Mouse (Mus musculus) spleen, postnatal 10 days (tissue): ENCODE measurements around the gene Fam102b.
A peak's percentile ranks its signal among the peaks of the same experiment; 100 is the strongest.

Experiments used
- DNase-seq, 2 experiments: peaks; one replicate each; pipeline ENCODE4 v3.0.0; 2021 to 2022; ENCODE audit warnings: low spot score in 2 of 2

Fam102b gene

DNA sequence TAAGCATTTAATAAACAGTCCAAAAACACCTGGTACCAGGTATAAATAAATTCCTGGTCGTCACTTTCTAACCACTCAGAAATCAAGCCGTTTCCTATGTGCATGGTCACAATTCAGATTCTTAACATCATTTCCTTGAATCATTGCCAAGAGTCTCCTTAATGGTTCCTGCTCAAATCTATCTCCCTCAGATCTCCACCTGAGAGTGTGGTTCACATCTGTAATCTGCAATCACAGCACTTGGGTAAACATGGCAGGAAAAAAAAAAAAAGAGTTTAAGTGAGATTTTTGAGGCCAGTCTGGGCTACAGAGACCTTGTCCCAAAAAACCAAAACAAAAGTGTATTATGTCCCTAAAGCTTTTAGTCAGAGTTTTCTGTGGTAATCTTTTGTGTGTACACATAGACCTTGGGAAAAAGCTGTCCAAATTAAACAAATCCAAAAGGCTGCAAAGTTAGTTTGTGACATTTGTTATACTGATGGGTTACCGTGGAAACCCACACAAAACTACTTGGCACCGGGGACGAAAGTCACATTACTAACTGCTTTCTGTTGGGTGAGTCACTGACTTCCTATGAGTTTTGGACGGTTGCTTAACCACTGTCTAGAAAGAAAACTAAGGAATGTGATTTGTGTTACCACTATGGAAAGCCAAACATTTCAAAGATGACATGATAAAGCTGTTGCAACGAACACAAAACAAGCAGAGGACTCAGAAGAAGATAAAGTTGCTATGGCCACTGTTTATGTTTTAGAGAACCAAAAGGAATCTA is 16.7 kb downstream of the Fam102b start:
- DNase-seq: no peak

DNA sequence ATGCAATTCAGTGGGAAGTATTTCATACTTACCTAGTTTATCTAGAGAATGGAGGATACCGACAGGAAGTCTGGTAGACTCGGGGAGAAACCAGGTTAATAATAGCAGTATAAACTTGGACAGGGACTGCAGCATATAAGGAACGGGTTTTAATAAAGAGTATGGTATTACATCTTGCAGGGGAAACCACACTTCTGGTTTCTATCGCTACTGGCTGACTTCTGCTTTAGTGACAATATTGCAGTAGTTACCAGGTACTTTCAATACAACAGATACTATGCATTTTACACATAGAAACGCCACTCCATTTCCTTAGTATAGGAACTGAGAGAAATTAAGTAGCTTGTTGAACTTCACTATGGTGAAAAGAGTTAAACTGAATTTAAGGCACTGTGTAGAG is 19.2 kb downstream of the Fam102b start:
- DNase-seq: no peak

DNA sequence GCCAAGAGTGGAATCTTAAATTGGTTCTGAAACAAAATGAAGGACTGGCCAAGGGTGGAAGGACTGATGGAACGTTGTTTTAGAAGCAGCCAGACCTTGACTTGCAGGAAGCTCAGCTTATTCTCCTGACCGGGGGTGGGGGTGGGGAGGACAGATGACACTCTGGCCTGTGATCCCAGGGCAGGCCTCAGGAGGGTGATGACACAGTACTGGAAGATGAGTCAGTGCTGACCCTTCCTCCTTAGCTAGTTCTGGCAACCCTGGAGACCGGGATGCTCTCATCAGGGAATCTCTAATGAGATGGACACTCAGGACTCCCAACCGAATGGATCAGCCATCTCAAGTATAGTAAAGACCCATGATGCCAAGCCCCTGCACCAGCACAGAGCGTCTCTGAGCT is 21.6 kb downstream of the Fam102b start:
- DNase-seq: no peak

DNA sequence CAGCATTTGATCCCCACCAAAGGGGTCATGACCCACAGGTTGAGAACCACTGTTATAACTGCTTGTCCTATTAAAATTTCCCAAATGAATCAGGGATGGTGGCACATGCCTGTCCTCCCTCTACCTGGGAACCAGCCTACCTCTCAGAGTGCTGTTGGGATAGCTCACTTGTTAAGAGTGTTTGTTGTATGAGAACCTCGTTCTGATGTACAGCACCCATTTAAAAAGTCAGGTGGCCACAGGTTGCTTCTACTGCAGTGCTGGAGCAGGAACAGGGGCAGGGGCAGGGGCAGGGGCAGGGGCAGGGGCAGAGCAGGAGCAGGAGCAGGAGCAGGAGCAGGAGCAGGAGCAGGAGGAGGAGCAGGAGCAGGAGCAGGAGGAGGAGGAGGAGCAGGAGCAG is 28.2 kb downstream of the Fam102b start:
- no peak for DNase-seq

DNA sequence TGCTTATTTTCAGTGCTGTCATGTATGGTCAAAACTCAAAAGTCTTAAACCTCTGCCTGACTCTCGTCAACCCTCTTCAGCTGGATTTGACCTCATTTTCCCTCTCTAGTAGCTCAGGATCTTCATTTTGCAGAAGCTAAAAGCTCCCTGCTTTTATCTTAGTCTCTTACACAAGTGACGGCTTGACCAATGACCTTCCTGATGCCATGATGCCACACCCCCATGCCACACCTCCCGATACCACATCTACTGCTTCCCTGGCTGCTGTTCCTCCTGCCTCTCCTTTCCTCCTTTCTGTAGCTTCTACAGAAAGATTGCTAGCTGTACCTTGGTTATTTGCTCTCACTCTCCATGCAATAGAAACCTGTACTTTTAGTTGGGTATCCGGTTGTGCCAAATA is 29.6 kb downstream of the Fam102b start:
- peak in 1 of 2 experiments; percentile 22 for DNase-seq

DNA sequence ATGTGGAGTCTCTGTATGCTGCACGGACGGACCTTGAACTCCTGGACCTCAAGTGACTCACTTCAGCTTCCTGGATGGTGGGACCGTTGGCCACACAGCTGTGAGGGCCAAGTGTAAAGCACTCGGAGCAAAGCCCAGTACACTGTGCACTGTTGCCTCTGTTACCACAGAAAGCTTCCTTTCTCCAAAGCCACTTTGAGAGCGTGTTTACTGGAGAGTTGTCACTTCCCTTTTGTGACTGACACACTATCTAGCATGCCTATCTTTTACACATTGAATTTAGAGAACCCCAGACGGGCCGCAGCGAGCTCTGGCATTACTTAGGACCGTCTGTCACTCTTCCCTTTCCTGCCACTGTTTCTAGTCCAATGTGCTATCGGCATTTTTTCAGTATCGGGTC is 30.1 kb downstream of the Fam102b start:
- no peak for DNase-seq

DNA sequence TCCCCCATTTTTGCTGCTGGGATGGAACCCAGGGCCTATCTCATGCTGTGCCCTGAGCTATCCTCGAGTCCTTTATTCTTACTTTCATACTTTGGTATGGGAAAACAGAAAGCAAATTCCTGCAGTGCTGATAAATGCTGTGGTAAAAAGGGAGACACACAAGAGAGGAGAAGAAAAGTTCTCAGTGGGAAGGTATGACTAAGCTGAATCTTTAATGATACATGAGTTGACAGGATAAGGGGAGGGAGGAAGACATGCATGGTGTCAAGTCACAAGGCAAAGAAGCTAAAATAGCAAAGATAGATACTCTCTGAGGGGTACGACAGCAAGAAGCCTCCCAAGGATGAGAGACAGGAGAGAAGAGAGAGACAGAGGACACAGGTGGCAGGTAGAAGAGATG is 32.0 kb downstream of the Fam102b start:
- DNase-seq: no peak

DNA sequence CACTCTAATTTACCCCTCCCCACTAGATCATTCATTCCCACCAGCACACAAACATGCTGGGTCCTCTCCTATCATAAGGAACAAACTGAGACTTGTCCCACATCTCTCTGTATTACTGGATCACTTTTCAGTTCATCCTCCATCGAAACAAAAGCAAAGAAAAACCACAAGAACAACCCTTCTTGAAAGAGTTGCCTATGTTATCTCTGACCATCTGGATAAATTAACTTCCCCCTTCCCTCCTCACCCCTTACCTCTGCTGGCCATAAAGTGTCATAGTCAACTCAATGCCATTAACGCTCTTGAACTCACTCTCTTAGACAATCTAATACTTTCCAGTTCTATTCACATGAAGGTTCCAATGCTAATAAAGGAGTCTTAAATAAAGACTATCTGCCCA is 32.9 kb downstream of the Fam102b start:
- no peak for DNase-seq

DNA sequence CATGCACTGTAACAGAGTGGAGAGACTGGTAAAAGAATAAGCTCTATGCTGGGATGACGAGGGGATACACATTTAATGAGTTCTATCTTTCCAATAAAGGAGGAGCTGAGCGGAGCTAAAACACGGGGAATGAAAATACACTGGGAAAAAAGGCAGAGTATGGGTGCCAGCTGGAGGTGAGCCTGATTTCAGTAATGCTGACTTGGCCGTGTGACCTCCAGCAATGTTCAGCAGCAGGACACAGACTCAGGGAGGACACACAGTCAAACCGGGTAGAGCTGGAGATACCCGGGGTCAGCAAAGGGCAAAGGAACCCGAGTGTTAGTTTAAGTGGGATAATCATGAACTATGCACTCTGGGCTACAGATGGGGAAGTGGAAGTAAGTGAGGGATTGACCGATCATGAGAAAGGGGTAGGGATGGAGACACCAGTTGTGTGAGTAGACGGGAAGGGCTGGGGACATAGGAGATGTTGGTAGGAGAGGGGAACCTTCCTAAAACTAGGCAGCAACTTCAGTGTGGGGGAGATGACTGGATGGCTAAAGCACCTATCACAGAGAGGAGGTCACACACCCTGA is 37.3 kb downstream of the Fam102b start:
- DNase-seq: no peak

DNA sequence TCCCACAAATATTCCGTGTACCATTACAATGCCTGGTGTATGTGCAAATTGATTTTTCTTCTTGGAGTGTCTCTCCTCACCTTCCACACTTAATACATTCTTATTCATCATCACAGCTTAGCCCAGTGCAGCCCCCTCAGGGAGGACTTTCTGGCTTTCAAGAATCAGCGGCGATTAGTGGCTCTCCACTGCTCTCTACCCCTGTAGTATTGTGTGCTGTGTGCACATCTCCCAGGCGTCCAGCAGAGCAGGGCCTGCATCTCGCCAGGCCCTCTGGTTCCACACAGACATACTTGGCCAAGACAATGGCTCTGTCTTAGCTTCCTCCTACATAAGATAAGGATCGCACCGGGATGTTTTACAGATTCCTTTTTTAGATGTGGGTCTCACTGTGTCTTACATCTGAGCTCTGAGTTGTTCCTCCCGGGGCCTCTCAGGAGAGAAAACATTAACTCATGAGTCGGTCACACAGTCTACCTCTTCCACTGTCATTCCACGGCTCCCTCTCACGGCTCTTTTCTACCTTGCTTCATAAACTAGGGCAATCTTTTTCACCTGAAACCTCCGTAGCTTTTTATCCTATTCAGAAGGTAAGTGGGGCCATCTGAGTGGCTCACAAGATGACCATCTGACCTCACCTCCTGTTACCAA is 40.3 kb downstream of the Fam102b start:
- no peak for DNase-seq

DNA sequence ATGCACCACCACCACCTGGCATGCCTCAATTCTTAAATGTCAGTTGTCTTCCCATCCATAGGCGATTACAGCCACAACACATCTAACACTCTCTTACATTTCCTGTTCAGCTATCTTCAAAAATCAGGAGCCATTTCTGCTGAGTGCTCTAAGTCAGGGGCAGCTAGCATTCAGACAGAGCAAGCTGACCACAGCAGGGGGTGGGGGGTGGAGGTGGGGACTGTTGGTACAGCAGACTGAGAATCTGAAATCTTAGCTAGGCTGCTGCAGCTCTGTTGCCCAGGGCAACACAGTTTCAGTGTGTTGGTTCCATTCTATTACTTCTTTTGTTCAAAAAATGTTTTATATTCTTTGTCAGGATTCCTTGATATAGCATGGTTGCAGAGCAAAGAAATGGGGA is 40.9 kb downstream of the Fam102b start:
- no peak for DNase-seq

DNA sequence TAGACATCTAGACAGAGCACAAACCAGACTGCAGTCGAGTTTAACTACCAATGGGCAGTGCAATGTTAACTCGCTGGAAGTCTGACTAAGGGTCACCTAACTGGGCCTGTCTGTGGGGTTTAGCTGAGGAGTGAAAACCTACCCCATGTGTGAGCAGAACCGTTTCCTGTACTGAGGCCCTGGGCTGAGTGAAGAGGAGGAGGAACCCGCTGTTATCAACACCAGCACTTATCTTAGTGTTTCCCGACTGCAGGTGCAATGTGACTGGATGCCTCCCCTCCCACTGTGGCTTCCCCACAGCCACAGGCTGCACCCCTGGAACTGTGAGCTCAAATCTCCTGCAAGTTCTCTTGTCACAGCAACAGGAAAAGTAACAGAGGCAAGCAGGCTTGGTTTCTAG is 43.4 kb downstream of the Fam102b start:
- no peak for DNase-seq

DNA sequence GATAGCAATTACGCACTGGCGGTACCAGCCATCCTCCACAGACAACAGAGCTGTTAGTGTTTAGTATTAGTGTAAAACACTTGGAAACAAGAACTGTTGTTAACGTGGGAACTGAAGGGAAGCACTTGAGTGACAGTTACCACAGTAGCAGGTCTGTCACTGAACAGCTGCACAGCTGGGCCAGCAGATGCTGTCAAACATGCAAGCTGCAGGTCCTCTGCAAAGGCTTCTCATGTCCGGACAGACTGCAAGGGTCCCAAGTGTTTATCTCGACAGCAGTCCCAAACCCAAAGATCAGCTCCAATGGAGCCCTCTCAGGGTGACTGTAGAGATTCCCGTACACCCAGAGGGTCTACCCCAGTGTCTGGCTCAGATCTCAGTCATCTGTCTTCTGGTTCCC is 45.5 kb downstream of the Fam102b start:
- DNase-seq: no peak

DNA sequence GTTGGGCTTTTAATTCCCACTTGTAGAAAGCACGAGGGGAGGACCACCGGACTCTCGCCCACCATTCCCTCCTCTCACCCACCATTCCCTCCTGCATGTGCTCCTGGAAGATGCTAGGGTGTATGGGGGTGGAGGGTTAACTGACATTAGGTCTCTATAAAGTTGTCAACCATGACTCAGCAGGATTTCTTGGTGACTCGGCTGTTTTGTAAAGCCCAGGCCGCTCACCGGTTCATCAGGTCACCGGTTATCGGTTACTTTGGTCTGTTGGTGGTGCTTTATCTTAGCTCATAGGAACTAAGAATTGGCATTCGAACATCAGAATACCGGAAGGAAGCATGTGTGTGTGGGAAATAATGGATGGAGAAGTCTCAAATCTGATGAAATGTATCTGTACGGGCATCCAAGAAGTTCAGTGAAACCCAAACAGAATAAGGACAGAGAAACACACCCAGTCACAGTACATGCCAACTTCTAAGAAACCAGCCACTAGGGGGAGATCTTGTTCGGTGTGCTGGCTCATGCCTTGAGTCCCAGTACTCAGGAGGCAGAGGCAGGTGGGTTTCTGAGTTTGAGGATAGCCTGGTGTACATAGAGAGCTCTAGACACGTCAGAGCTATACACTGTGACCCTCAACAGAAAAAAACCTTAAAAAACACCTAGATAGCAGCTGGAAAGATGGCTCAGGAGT is 49.9 kb downstream of the Fam102b start:
- no peak for DNase-seq

DNA sequence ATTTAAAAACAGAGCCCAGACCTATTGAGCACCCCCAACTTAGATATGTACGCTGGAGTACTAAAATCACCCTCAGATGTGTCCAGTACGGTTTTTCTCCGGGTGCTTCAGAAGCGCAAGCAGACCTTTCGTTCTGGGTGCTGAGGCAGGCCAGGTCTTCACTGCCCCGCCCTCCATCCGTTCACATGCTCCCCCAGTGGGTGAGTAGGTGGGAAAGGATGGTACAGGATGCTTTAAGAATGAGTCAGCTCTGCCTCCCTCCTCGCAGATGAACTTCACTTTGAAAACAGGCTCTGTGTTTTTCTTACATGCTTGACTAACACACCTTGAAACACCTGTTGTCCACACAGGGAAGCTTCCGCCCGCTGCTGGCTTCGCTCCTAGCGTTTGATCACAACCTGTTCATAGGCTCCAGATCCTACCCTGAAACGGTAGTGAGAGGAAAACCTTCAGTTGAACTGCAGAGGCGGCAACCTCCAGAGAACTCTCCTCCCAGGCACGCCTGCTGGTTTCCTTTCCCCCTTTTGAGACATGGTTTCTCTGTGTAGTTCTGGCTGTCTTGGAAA is 52.4 kb downstream of the Fam102b start:
- DNase-seq: no peak

DNA sequence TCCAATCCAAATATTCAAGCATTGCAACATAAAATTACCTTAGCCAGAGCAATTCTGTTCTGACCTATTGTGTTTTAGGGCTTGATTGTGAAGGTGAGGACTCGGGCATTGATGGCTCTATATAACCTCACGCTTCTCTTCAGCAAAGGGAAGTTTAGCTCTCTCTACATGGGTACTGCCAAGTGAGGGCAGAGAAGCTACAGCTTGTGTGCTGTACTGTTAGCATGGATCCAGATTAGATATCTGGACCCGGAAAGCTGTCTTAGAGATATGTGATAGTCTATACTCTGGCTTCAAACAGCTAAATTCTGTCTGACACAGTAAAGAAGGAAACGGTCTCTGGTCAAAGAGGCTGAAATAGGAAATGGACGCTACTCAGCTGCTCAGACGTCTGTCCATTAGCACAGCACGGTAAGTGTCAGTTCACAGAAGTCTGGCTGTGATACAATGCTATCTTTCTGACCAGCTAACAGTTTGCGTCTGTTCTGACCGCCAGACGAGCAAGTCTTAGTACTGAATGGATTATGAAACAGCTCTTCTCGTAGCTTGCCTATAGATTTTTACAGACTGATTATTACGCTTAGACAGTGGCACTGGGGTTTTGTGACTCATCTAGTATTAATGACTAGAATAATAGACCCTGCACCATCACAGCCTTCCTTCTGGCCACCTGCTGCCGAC is 53.3 kb downstream of the Fam102b start:
- no peak for DNase-seq

DNA sequence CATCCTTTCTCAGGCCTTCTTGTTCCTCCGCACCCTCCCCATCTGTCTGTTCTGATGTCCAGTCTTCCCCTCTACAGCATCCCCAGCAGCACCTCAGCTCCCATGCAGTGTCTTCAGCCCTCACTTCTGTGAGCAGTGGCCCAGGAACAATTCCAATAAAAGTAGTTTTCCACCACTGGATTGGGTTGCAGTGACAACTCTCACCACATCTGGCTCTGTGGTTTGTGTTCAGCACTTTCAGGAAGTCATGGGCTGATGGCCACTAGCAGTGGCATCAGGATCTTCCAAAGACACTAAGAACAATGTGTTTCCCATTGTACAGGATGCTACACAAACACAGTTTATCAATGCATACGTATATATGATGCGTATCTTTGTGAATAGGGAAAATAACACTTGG is 61.4 kb downstream of the Fam102b start:
- no peak for DNase-seq

DNA sequence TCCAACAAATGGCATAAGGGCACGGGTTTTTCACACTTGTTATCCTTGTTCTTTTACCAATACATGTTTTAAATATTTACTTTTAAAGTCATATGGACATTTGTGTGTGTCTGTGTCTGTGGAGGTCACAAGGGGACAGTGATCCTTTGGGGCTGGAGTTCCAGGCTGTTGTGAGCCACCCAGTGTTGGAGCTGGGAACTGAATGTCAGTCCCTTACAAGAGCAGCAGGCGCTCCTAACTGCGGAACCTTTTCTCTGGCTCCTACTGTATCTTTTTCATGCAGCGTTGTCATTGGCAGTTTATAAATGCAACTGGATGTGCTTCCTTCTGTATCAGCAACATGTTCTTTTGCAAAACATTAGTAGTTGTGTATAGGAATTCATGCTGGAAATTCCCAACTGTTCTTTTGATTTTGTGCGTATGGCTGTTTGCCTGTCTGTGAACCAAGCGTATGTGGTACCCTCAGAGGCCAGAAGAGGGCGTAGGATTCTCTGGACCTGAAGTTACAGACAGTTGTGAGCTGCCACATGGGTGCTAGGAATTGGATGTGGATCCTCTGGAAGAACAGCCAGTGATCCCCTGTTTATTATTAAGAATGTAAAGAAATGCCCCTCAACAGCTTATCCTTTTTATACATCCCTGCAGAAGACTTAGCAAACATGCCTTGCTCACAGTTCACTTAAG is 62.9 kb downstream of the Fam102b start:
- peak in 1 of 2 experiments; percentile 30 for DNase-seq

DNA sequence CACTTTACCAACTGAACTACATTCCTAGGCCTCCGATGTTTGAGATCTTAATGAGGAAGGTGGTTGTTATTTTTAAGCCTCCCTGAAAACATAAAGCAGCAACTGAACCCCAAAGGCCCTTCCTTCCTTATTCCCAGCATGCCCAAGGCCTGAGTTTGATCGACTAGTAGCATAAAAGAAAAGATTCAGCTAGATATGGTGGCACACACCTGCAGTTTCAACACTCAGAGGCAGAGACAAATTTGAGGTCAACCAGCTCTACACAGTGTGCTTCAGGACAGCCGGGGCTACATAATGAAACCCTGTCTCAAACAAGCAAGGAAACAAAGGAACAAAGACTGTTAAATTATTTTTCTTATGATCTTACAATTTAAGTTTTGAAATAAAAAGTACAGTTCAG is 63.6 kb downstream of the Fam102b start:
- no peak for DNase-seq

DNA sequence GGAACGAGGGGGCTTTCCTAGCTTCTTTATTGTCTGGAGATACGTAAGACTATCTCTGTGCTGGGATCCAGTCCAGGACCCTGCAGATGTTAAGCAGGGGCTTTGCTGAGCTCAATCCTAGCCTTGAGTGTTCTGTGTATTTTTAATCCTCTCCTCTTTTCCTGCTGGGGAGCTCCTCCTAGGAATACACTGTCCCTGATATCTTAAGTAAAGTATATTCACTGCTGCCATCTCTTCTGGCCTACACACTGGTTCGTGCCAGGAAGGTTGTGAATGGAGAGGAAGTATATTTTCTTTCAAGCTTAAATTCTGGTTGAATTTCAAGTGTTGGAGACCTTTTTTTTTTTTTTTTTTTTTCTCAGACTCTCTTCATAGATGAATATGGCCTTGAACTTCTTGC is 64.1 kb downstream of the Fam102b start:
- no peak for DNase-seq

DNA sequence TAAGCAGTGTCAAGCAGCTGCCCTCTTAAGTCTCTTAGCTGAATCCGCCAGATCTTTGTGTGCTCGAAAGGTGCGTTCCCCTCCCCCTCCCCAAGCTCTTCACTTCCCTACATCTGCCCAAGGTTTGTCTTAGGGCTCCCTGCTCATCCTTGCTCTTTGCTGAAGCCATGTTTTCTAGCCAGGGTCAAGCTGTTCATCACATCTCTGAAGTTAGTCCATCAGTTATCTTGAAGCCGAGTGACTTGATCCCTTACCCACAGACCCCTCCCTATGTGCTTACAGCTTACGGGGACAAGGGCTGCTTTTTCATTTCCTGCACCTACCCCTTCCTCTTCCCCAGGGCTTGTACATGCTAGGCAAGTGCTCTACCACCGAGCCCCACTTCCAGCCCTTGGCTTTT is 65.8 kb downstream of the Fam102b start:
- no peak for DNase-seq
